Mouse (Mus musculus): Measurements from ENCODE around the gene Prrt3. TPM values are rescaled to one million over a fixed set of nuclear protein-coding genes. Genes with fewer than 3 reads are reported as not detected.

The Prrt3 gene
- polyA plus RNA-seq, 1 experiment from 2014 or later, result 0.90 TPM

- H3K27me3 ChIP-seq (ENCODE audit: control insufficient read depth, insufficient read depth, low read length), result no peaks in the 10 kb centered on the region; the same call in 1 of the 2 replicates
- no peak overlapping the region for H3K4me2 ChIP-seq (ENCODE audit: low read depth, low read length)
- DNase-seq (ENCODE audit: low spot score) (no peak), ATAC-seq (replicated peaks; ENCODE audit: insufficient number of reproducible peaks, low FRiP score, low TSS enrichment, low read depth) (no peak)
- no peak overlapping the region for H3K27ac ChIP-seq (replicated peaks; ENCODE audit: low read depth, low read length)
- no peaks in the 10 kb centered on the region for H3K4me1 ChIP-seq (ENCODE audit: control insufficient read depth, insufficient read depth, low read length)
- 78% methylated on average over 2 of the region's 2 CpGs for WGBS
- H3K9me3 ChIP-seq (replicated peaks; ENCODE audit: control insufficient read depth, low read length), result no peaks in the 10 kb centered on the region
- no peak overlapping the region for H3K4me3 ChIP-seq (ENCODE audit: low read depth, low read length)
- no peaks in the 10 kb centered on the region for H3K36me3 ChIP-seq (replicated peaks; ENCODE audit: control insufficient read depth, insufficient read depth, low read depth, low read length)
- no peak overlapping the region for H3K9ac ChIP-seq (replicated peaks; ENCODE audit: low read length)
Observed at GRCm38 (mm10) chr6:113502801-113503200, 1.1 kb upstream of the Prrt3 start.

- ATAC-seq (replicated peaks; ENCODE audit: insufficient number of reproducible peaks, low FRiP score, low TSS enrichment, low read depth), result no peak
- no peaks in the 10 kb centered on the region; the same call in 1 of the 2 replicates for H3K4me1 ChIP-seq (ENCODE audit: control insufficient read depth, insufficient read depth, low read length)
- no peak overlapping the region for H3K4me3 ChIP-seq (ENCODE audit: low read depth, low read length)
- 78% methylated on average over 6 of the region's 6 CpGs for WGBS
- peaks cover 15% of the 10 kb centered on the region for H3K27me3 ChIP-seq (ENCODE audit: control insufficient read depth, insufficient read depth, low read length)
- no peak overlapping the region for H3K9ac ChIP-seq (replicated peaks; ENCODE audit: low read length)
- H3K9me3 ChIP-seq (replicated peaks; ENCODE audit: control insufficient read depth, low read length), result no peaks in the 10 kb centered on the region
- no peak overlapping the region for H3K4me2 ChIP-seq (ENCODE audit: low read depth, low read length)
- H3K27ac ChIP-seq (replicated peaks; ENCODE audit: low read depth, low read length), result no peak overlapping the region
- no peak for DNase-seq (ENCODE audit: low spot score)
- no peaks in the 10 kb centered on the region for H3K36me3 ChIP-seq (replicated peaks; ENCODE audit: control insufficient read depth, insufficient read depth, low read depth, low read length)
Observed at GRCm38 (mm10) chr6:113499346-113499745, 2.4 kb downstream of the Prrt3 start.

GRCm38 (mm10) chr6:113495071-113495675, 6.6 kb downstream of the Prrt3 start:
- ATAC-seq (replicated peaks; ENCODE audit: insufficient number of reproducible peaks, low FRiP score, low TSS enrichment, low read depth), result no peak
- Histone ChIP-seq H3K4me3 (ENCODE audit: low read depth, low read length) (peak overlapping the region; percentile 37; the same call in 1 of the 2 replicates), H3K9ac (replicated peaks; ENCODE audit: low read length) (0 out of 2 replicates have a peak overlapping the region, but pooled peaks have one; percentile 6), H3K27ac (replicated peaks; ENCODE audit: low read depth, low read length) (no peak overlapping the region), H3K27me3 (ENCODE audit: control insufficient read depth, insufficient read depth, low read length) (peaks cover 15% of the 10 kb centered on the region), H3K4me1 (ENCODE audit: control insufficient read depth, insufficient read depth, low read length) (no peaks in the 10 kb centered on the region; the same call in 1 of the 2 replicates), H3K9me3 (replicated peaks; ENCODE audit: control insufficient read depth, low read length) (no peaks in the 10 kb centered on the region), H3K4me2 (ENCODE audit: low read depth, low read length) (no peak overlapping the region; the same call in 1 of the 2 replicates), H3K36me3 (replicated peaks; ENCODE audit: control insufficient read depth, insufficient read depth, low read depth, low read length) (no peaks in the 10 kb centered on the region)
- no peak for DNase-seq (ENCODE audit: low spot score)
- 50% methylated on average over 28 of the region's 28 CpGs for WGBS

- peak overlapping the region; percentile 56 for H3K4me2 ChIP-seq (ENCODE audit: low read depth, low read length)
- WGBS, result 1% methylated on average over 53 of the region's 54 CpGs
- ATAC-seq (replicated peaks; ENCODE audit: insufficient number of reproducible peaks, low FRiP score, low TSS enrichment, low read depth), result peak; percentile 69
Observed at GRCm38 (mm10) chr6:113494258-113494788, 7.4 kb downstream of the Prrt3 start.

GRCm38 (mm10) chr6:113492101-113492864, 9.4 kb downstream of the Prrt3 start:
- no peak for DNase-seq (ENCODE audit: low spot score)
- Histone ChIP-seq H3K27ac (replicated peaks; ENCODE audit: low read depth, low read length) (no peak overlapping the region), H3K4me3 (ENCODE audit: low read depth, low read length) (no peak overlapping the region), H3K4me1 (ENCODE audit: control insufficient read depth, insufficient read depth, low read length) (no peaks in the 10 kb centered on the region; the same call in 1 of the 2 replicates), H3K9me3 (replicated peaks; ENCODE audit: control insufficient read depth, low read length) (no peaks in the 10 kb centered on the region), H3K27me3 (ENCODE audit: control insufficient read depth, insufficient read depth, low read length) (peaks cover 15% of the 10 kb centered on the region), H3K4me2 (ENCODE audit: low read depth, low read length) (no peak overlapping the region), H3K36me3 (replicated peaks; ENCODE audit: control insufficient read depth, insufficient read depth, low read depth, low read length) (no peaks in the 10 kb centered on the region), H3K9ac (replicated peaks; ENCODE audit: low read length) (no peak overlapping the region)
- WGBS, result 76% methylated on average over 24 of the region's 24 CpGs
- no peak for ATAC-seq (replicated peaks; ENCODE audit: insufficient number of reproducible peaks, low FRiP score, low TSS enrichment, low read depth)

More at GRCm38 (mm10) chr6:113494258-113494788, 7.4 kb downstream of the Prrt3 start:
- Histone ChIP-seq H3K27ac (replicated peaks; ENCODE audit: low read depth, low read length) (no peak overlapping the region), H3K4me3 (ENCODE audit: low read depth, low read length) (peak overlapping the region; percentile 37), H3K27me3 (ENCODE audit: control insufficient read depth, insufficient read depth, low read length) (peaks cover 15% of the 10 kb centered on the region), H3K36me3 (replicated peaks; ENCODE audit: control insufficient read depth, insufficient read depth, low read depth, low read length) (no peaks in the 10 kb centered on the region), H3K9ac (replicated peaks; ENCODE audit: low read length) (peak overlapping the region; percentile 44), H3K4me1 (ENCODE audit: control insufficient read depth, insufficient read depth, low read length) (no peaks in the 10 kb centered on the region; the same call in 1 of the 2 replicates), H3K9me3 (replicated peaks; ENCODE audit: control insufficient read depth, low read length) (no peaks in the 10 kb centered on the region)
- peak; percentile 77 for DNase-seq (ENCODE audit: low spot score)

- H3K4me3 ChIP-seq (ENCODE audit: low read depth, low read length), result no peak overlapping the region
- no peak overlapping the region for H3K4me2 ChIP-seq (ENCODE audit: low read depth, low read length)
- ATAC-seq (replicated peaks; ENCODE audit: insufficient number of reproducible peaks, low FRiP score, low TSS enrichment, low read depth) (no peak), DNase-seq (ENCODE audit: low spot score) (no peak)
- peaks cover under 1% of the 10 kb centered on the region; the same call in 1 of the 2 replicates for H3K27me3 ChIP-seq (ENCODE audit: control insufficient read depth, insufficient read depth, low read length)
- no peak overlapping the region for H3K9ac ChIP-seq (replicated peaks; ENCODE audit: low read length)
- no peak overlapping the region for H3K27ac ChIP-seq (replicated peaks; ENCODE audit: low read depth, low read length)
- 90% methylated on average over 14 of the region's 14 CpGs for WGBS
- H3K9me3 ChIP-seq (replicated peaks; ENCODE audit: control insufficient read depth, low read length), result no peaks in the 10 kb centered on the region
- no peaks in the 10 kb centered on the region; the same call in 1 of the 2 replicates for H3K4me1 ChIP-seq (ENCODE audit: control insufficient read depth, insufficient read depth, low read length)
- no peaks in the 10 kb centered on the region for H3K36me3 ChIP-seq (replicated peaks; ENCODE audit: control insufficient read depth, insufficient read depth, low read depth, low read length)
Observed at GRCm38 (mm10) chr6:113489410-113489809, 12.3 kb downstream of the Prrt3 start.

- Histone ChIP-seq H3K4me2 (ENCODE audit: low read depth, low read length) (no peak overlapping the region), H3K27ac (replicated peaks; ENCODE audit: low read depth, low read length) (no peak overlapping the region), H3K4me1 (ENCODE audit: control insufficient read depth, insufficient read depth, low read length) (peaks cover 4% of the 10 kb centered on the region; the same call in 1 of the 2 replicates), H3K27me3 (ENCODE audit: control insufficient read depth, insufficient read depth, low read length) (peaks cover 7% of the 10 kb centered on the region), H3K4me3 (ENCODE audit: low read depth, low read length) (no peak overlapping the region), H3K36me3 (replicated peaks; ENCODE audit: control insufficient read depth, insufficient read depth, low read depth, low read length) (no peaks in the 10 kb centered on the region), H3K9ac (replicated peaks; ENCODE audit: low read length) (no peak overlapping the region), H3K9me3 (replicated peaks; ENCODE audit: control insufficient read depth, low read length) (no peaks in the 10 kb centered on the region)
- WGBS, result 44% methylated on average over 7 of the region's 7 CpGs
- DNase-seq (ENCODE audit: low spot score), result peak; percentile 86
- ATAC-seq (replicated peaks; ENCODE audit: insufficient number of reproducible peaks, low FRiP score, low TSS enrichment, low read depth), result no peak
Observed at GRCm38 (mm10) chr6:113487125-113487576, 14.6 kb downstream of the Prrt3 start.
